Mouse (Mus musculus): ENCODE results near the gene Nin. TPM values are rescaled to one million over a fixed set of nuclear protein-coding genes. Genes with fewer than 3 reads are reported as not detected.

Nin gene
- polyA plus RNA-seq (2014; fragmentation: Nextera tagmentation; extraction: Ambion mirVana) = 23.3 and 26.1 TPM in 2 replicates

DNA sequence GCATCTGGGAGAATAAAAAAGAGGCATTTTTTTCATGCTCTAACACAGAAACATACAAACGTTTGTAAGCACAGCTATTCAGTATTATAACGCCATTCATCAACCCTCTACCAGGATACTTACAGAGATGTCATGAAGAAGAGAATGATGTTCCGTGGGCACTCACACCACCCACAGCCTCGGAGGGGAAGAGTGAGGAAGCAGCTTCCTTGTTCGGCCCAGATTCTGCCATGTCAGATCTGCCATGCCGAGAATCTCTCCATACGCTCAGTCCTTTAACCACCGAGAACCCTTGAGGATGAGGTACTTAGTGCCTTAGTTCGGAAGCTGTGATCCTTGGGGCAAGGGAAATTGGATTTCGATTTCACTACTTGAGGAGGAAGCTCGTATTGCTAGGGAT lies at the start of gene Nin:
Nin (minus strand) TSS at position 367 of the 400 bp plus-strand sequence.
- no peak for ATAC-seq (ENCODE audit: insufficient number of reproducible peaks, insufficient read depth, low FRiP score, low read depth)
- peaks cover 8% of the 10 kb centered on the region for H3K4me1 ChIP-seq (ENCODE audit: control insufficient read depth, insufficient read depth, low read length)
- H3K4me2 ChIP-seq (replicated peaks; ENCODE audit: low read depth, low read length) = no peak within 1 kb of the TSS
- H3K9ac ChIP-seq (replicated peaks; ENCODE audit: low read depth, low read length) = no peak within 1 kb of the TSS
- no peak within 1 kb of the TSS for H3K4me3 ChIP-seq (ENCODE audit: low read depth, low read length)
- 66% methylated on average over 11 of the region's 11 CpGs for WGBS
- H3K27ac ChIP-seq (ENCODE audit: low read length) = no peak within 1 kb of the TSS
- no peaks in the 10 kb centered on the region for H3K27me3 ChIP-seq (ENCODE audit: control insufficient read depth, insufficient read depth, low read length)
- no peaks in the 10 kb centered on the region for H3K9me3 ChIP-seq (ENCODE audit: control insufficient read depth, low read depth, low read length)
- H3K36me3 ChIP-seq (ENCODE audit: control insufficient read depth, insufficient read depth, low read length) = no peaks in the 10 kb centered on the region

DNA sequence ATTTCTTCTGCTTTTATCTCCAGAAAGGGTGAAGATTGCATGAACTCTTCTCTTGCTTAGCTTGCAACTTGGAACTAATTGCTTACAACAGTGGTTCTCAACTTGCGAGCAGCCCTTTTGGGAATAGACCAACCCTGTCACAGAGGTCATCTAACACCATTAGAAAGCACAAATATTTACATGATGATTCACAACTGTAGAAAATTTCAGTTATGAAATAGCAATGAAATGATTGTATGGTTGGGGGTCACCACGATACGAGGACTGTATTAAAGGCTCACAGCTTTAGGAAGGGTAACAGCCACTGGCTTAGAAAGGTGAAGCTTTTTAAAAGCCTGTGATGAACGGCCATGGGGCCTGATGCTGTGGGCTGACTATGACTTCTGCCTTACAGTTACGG lies 47.5 kb upstream of the Nin start:
- WGBS = 36% methylated on average over 5 of the region's 5 CpGs
- H3K9ac ChIP-seq (replicated peaks; ENCODE audit: low read depth, low read length) = no peak overlapping the region
- H3K9me3 ChIP-seq (ENCODE audit: control insufficient read depth, low read depth, low read length) = no peaks in the 10 kb centered on the region
- no peak for ATAC-seq (ENCODE audit: insufficient number of reproducible peaks, insufficient read depth, low FRiP score, low read depth)
- no peak overlapping the region for H3K27ac ChIP-seq (ENCODE audit: low read length)
- H3K36me3 ChIP-seq (ENCODE audit: control insufficient read depth, insufficient read depth, low read length) = no peaks in the 10 kb centered on the region
- H3K4me1 ChIP-seq (ENCODE audit: control insufficient read depth, insufficient read depth, low read length) = peaks cover 9% of the 10 kb centered on the region; the same call in 1 of the 2 replicates
- no peaks in the 10 kb centered on the region for H3K27me3 ChIP-seq (ENCODE audit: control insufficient read depth, insufficient read depth, low read length)
- no peak overlapping the region for H3K4me2 ChIP-seq (replicated peaks; ENCODE audit: low read depth, low read length)
- H3K4me3 ChIP-seq (ENCODE audit: low read depth, low read length) = no peak overlapping the region

DNA sequence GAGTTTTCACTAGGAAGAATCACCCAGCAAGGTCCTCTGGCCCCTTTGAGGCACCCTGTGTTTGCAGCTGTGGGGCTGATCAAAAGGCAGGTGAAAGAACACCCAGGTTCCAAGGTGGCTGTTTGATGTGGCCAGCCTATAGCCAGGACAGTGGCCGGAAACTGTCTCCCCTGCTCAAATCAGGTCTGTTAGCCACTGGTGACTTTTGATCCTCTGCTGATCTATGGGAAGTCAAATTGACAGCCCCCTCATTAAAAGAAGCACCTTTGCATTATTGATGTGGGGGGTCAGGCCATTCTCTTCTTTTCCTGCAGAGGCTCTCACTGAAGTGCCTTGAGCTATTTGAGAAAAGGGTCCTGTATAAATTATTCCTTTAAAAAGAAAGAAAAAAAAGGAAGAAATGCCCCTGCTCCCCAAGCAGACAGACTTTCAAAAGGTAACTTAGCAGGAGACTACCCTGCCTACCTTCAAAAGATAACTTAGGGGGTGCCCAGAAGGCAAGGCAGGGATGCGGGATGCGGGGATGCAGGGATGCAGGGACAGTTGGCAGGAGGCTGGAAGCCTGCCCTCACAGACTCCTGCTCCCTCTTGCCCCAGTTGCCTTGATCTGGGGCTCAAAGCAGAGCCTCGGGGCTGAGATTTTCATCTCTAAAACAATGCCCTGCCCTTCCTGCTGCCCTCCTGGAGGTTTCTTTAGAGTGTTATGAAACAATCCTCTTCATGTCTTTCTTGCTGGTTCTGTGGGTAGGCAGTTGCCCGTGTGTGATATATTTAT lies 44.0 kb upstream of the Nin start:
- Histone ChIP-seq H3K27me3 (ENCODE audit: control insufficient read depth, insufficient read depth, low read length) (no peaks in the 10 kb centered on the region), H3K9ac (replicated peaks; ENCODE audit: low read depth, low read length) (no peak overlapping the region), H3K4me3 (ENCODE audit: low read depth, low read length) (no peak overlapping the region), H3K9me3 (ENCODE audit: control insufficient read depth, low read depth, low read length) (no peaks in the 10 kb centered on the region), H3K36me3 (ENCODE audit: control insufficient read depth, insufficient read depth, low read length) (no peaks in the 10 kb centered on the region), H3K27ac (ENCODE audit: low read length) (no peak overlapping the region), H3K4me1 (ENCODE audit: control insufficient read depth, insufficient read depth, low read length) (no peaks in the 10 kb centered on the region; the same call in 1 of the 2 replicates), H3K4me2 (replicated peaks; ENCODE audit: low read depth, low read length) (no peak overlapping the region)
- ATAC-seq (ENCODE audit: insufficient number of reproducible peaks, insufficient read depth, low FRiP score, low read depth) = no peak
- 60% methylated on average over 5 of the region's 5 CpGs for WGBS

DNA sequence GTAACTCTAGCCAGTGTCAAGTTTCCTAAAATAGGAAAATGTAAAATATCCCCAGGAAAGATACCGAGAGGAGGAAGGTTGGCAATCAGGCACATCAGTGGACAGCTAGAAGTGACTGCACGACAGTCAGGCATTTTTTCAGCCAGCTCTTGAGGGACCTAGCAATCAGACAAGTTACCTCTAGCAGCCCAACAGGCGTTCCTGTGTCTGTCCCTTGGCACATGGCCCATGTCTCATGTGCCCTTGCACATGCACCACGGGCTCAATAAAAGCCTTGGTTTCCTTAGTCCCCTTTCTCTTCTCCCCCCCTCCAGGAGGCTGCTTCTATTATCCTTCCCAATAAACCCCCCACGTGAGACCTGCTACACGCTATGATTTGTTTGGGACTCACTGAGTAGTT lies 42.7 kb upstream of the Nin start:
- WGBS = 75% methylated on average over 6 of the region's 6 CpGs
- Histone ChIP-seq H3K4me2 (replicated peaks; ENCODE audit: low read depth, low read length) (no peak overlapping the region), H3K9ac (replicated peaks; ENCODE audit: low read depth, low read length) (no peak overlapping the region), H3K9me3 (ENCODE audit: control insufficient read depth, low read depth, low read length) (no peaks in the 10 kb centered on the region), H3K36me3 (ENCODE audit: control insufficient read depth, insufficient read depth, low read length) (no peaks in the 10 kb centered on the region), H3K27ac (ENCODE audit: low read length) (no peak overlapping the region), H3K27me3 (ENCODE audit: control insufficient read depth, insufficient read depth, low read length) (no peaks in the 10 kb centered on the region), H3K4me3 (ENCODE audit: low read depth, low read length) (no peak overlapping the region), H3K4me1 (ENCODE audit: control insufficient read depth, insufficient read depth, low read length) (no peaks in the 10 kb centered on the region; the same call in 1 of the 2 replicates)
- ATAC-seq (ENCODE audit: insufficient number of reproducible peaks, insufficient read depth, low FRiP score, low read depth) = no peak

DNA sequence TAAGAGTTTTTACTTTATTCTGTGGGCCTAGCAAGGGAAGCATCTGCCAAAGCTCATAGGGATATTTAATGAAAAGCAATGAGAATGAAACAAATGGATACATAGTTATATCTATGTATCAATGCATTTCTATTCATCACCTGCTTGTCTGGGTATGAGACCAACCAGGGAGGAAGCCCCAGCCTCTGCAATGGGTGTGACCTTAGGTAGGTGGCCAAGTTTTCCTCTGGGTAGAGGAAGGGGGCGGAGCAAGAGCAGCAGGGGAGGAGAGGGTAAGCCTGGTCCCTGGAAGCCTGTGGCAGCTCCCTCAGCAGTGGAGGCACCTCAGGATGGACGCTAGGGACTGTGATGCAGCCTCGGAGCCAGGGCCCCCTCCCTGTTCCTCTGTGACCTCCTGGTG lies 40.3 kb upstream of the Nin start, which contains the start of gene Abhd12b:
Abhd12b (plus strand) TSS at position 301 of the 400 bp plus-strand sequence.
- ATAC-seq (ENCODE audit: insufficient number of reproducible peaks, insufficient read depth, low FRiP score, low read depth) = no peak
- Histone ChIP-seq H3K4me3 (ENCODE audit: low read depth, low read length) (no peak within 1 kb of the TSS), H3K9me3 (ENCODE audit: control insufficient read depth, low read depth, low read length) (no peaks in the 10 kb centered on the region), H3K9ac (replicated peaks; ENCODE audit: low read depth, low read length) (no peak within 1 kb of the TSS), H3K4me2 (replicated peaks; ENCODE audit: low read depth, low read length) (no peak within 1 kb of the TSS), H3K27me3 (ENCODE audit: control insufficient read depth, insufficient read depth, low read length) (no peaks in the 10 kb centered on the region), H3K4me1 (ENCODE audit: control insufficient read depth, insufficient read depth, low read length) (no peaks in the 10 kb centered on the region), H3K36me3 (ENCODE audit: control insufficient read depth, insufficient read depth, low read length) (no peaks in the 10 kb centered on the region), H3K27ac (ENCODE audit: low read length) (no peak within 1 kb of the TSS)
- WGBS = 53% methylated on average over 3 of the region's 3 CpGs

DNA sequence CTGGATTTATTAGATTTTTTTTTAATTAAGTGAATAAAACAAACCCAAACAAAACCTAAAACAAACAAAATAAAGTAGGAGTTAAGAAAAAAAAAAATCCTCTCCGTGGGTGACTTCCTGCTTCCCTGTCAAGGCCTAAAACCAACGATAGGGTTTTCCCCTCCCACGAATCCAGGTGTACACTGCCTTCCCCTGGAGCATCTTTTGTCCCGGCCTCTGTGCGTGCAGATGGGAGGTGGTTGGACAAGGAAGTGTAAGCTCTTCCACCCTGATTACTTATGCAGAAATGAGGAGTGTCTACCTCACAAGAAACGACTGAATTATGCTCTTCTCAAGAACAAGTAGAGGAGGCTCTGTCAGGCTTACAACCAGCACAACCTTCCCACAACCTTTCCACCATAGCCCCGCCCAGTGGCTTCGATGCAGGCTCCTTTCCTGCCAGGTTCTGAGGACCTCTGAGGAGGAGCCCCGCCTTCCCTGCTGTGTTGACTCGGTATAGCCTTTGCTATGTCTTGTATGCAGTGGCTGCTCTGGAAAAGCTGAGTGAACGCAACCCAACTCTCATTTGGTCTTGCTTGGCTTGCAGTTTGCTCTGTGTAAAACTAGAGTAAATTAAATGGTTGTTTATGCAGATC lies 35.2 kb upstream of the Nin start:
- ATAC-seq (ENCODE audit: insufficient number of reproducible peaks, insufficient read depth, low FRiP score, low read depth) = no peak
- H3K9me3 ChIP-seq (ENCODE audit: control insufficient read depth, low read depth, low read length) = no peaks in the 10 kb centered on the region
- 0 out of 2 replicates have a peak overlapping the region, but pooled peaks have one; percentile 19 for H3K4me3 ChIP-seq (ENCODE audit: low read depth, low read length)
- peak overlapping the region; percentile 45 for H3K4me2 ChIP-seq (replicated peaks; ENCODE audit: low read depth, low read length)
- WGBS = 18% methylated on average over 11 of the region's 11 CpGs
- H3K27ac ChIP-seq (ENCODE audit: low read length) = 0 out of 2 replicates have a peak overlapping the region, but pooled peaks have one; percentile 33
- H3K27me3 ChIP-seq (ENCODE audit: control insufficient read depth, insufficient read depth, low read length) = no peaks in the 10 kb centered on the region
- no peaks in the 10 kb centered on the region for H3K36me3 ChIP-seq (ENCODE audit: control insufficient read depth, insufficient read depth, low read length)
- H3K9ac ChIP-seq (replicated peaks; ENCODE audit: low read depth, low read length) = no peak overlapping the region
- H3K4me1 ChIP-seq (ENCODE audit: control insufficient read depth, insufficient read depth, low read length) = 0 out of 2 replicates have a peak, but pooled peaks cover 7% of the 10 kb centered on the region

DNA sequence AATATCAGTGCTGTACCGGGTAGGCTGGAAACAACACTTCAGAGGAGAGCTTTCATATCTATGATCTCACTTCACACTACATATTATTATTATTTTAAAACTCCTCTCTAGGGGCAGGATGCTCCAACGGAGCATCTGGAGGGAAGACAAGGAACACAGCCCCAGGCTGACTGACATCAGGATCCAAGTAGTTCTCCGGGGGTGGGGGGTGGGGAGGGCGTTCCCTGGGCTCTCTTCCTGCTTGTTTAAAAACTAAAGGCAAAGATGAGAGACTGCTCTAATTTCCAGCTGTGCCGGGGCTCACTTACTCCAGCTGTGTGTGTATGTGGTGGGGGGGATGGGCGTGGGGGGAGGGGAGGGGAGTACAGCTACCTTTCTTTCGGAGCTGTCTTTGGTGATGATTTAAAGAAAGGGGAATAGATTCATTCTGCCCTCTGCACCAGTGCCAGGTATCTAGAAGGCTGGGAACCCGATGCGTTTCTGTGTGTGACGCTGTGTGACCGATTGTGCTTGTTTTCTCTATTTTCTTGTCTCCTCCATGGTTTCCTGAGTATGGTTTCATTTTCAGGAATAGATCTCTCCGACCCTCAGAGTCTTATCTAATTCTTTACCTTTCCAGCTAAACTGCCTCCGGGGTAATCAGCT lies 34.6 kb upstream of the Nin start:
- no peaks in the 10 kb centered on the region for H3K27me3 ChIP-seq (ENCODE audit: control insufficient read depth, insufficient read depth, low read length)
- no peak overlapping the region for H3K9ac ChIP-seq (replicated peaks; ENCODE audit: low read depth, low read length)
- peak overlapping the region; percentile 19 for H3K4me3 ChIP-seq (ENCODE audit: low read depth, low read length)
- H3K4me1 ChIP-seq (ENCODE audit: control insufficient read depth, insufficient read depth, low read length) = 0 out of 2 replicates have a peak, but pooled peaks cover 7% of the 10 kb centered on the region
- 6% methylated on average over 13 of the region's 13 CpGs for WGBS
- no peaks in the 10 kb centered on the region for H3K36me3 ChIP-seq (ENCODE audit: control insufficient read depth, insufficient read depth, low read length)
- peak overlapping the region; percentile 45 for H3K4me2 ChIP-seq (replicated peaks; ENCODE audit: low read depth, low read length)
- H3K9me3 ChIP-seq (ENCODE audit: control insufficient read depth, low read depth, low read length) = no peaks in the 10 kb centered on the region
- ATAC-seq (ENCODE audit: insufficient number of reproducible peaks, insufficient read depth, low FRiP score, low read depth) = no peak
- H3K27ac ChIP-seq (ENCODE audit: low read length) = 0 out of 2 replicates have a peak overlapping the region, but pooled peaks have one; percentile 33

DNA sequence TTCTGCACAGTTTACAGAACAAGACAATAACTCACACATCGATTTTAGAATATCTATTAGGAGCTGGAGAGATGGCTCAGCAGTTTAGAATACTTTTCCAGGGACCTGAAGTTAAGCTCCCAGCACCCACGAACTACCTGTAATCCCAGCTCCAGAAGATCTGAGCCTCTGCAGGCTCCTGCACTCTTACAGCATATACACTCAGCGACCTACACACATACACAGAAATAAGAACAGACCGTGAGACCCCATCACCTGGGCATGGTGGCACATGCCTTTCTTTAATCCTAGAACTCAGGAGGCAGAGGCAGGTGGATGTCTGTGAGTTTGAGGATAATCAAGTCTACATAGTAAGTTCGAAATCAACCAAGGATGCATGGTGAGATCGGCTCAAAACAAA lies 32.1 kb upstream of the Nin start:
- Histone ChIP-seq H3K4me3 (ENCODE audit: low read depth, low read length) (no peak overlapping the region), H3K4me1 (ENCODE audit: control insufficient read depth, insufficient read depth, low read length) (0 out of 2 replicates have a peak, but pooled peaks cover 7% of the 10 kb centered on the region), H3K27ac (ENCODE audit: low read length) (peak overlapping the region; percentile 93; the same call in 1 of the 2 replicates), H3K4me2 (replicated peaks; ENCODE audit: low read depth, low read length) (no peak overlapping the region), H3K9me3 (ENCODE audit: control insufficient read depth, low read depth, low read length) (no peaks in the 10 kb centered on the region), H3K27me3 (ENCODE audit: control insufficient read depth, insufficient read depth, low read length) (no peaks in the 10 kb centered on the region), H3K36me3 (ENCODE audit: control insufficient read depth, insufficient read depth, low read length) (no peaks in the 10 kb centered on the region), H3K9ac (replicated peaks; ENCODE audit: low read depth, low read length) (no peak overlapping the region)
- whole genome bisulfite sequencing = 89% methylated on average over 6 of the region's 6 CpGs
- no peak for ATAC-seq (ENCODE audit: insufficient number of reproducible peaks, insufficient read depth, low FRiP score, low read depth)
